In the genomic region with DNA sequence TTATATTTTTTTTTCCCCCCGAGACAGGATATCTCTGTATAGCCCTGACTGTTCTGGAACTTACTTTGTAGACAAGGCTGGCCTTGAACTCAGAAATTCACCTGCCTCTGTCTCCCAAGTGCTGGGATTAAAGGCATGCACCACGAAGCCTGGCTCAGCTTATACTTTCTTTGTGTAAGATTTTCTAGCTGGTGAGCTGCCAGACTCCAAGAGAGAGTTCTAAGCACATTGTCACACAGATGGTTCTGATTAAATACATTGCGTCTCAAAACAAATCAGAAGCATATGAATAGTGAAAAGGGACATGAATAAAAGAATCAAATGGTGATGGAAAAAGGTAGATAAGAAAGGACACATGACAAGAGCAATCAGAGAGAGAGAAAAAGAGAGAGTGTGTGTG, we compare ENCODE assay signal across 24 mouse cellular contexts.
DNase-seq lines count a peak whose midpoint lies in the region; ATAC-seq lines count a peak whose summit lies in the region.
"Had no signal": no experiment of that assay in that cellular context is flagged by ENCODE, and none has a peak within 500 bp of the region (broad histone marks: within the 10 kb centered on the region; RNA-seq: fewer than 3 reads in every experiment).

No protein-coding gene starts in this region.

- no peaks in the 10 kb centered on the region for H3K27me3 ChIP-seq in forebrain, embryonic 14.5 days (replicated peaks; ENCODE audit: control insufficient read depth, insufficient read depth, low read length)
- no peaks in the 10 kb centered on the region for H3K27me3 ChIP-seq in forebrain, embryonic 15.5 days
- H3K27me3 ChIP-seq: embryonic facial prominence, embryonic 13.5 days; heart, embryonic 15.5 days; hindbrain, embryonic 13.5 days; Patski had no signal

- no peak overlapping the region for H3K4me3 ChIP-seq in forebrain, embryonic 14.5 days (ENCODE audit: low read depth, low read length)
- H3K4me3 ChIP-seq in forebrain, embryonic 15.5 days: no peak overlapping the region
- H3K4me3 ChIP-seq: embryonic facial prominence, embryonic 13.5 days; heart, adult 2 months; heart, embryonic 15.5 days; hindbrain, embryonic 13.5 days had no signal

- no peak overlapping the region for H3K9ac ChIP-seq in forebrain, embryonic 14.5 days (ENCODE audit: low read length)
- H3K9ac ChIP-seq in forebrain, embryonic 15.5 days (replicated peaks): no peak overlapping the region
- H3K9ac ChIP-seq: embryonic facial prominence, embryonic 13.5 days; heart, embryonic 15.5 days; hindbrain, embryonic 13.5 days had no signal

- DNase-seq in forebrain, embryonic 14.5 days (ENCODE audit: low spot score): peak; percentile 44
- DNase-seq in 3T3-L1 (ENCODE audit: low read depth, low spot score) (peak; percentile 4), NIH3T3 (ENCODE audit: low read depth) (peak; percentile 15)
- peak; percentile 3 for DNase-seq in embryo, embryonic 11.5 days (ENCODE audit: low read depth, low spot score)
- DNase-seq in adrenal gland, postnatal 14 days: no peak
- no peak for DNase-seq in kidney, adult 9 months
- DNase-seq: adrenal gland, adult 2 months; adrenal gland, postnatal 36 days; B cell, adult 2 months; cerebellum, adult 18-20 months; cerebellum, postnatal 10 days; gastrocnemius, postnatal 14 days; heart, adult 2 months; heart, postnatal 14 days; kidney, adult 11 months had no signal

- no peaks in the 10 kb centered on the region for H3K36me3 ChIP-seq in forebrain, embryonic 14.5 days (ENCODE audit: control insufficient read depth, insufficient read depth, low read length)
- H3K36me3 ChIP-seq in forebrain, embryonic 15.5 days: no peaks in the 10 kb centered on the region
- H3K36me3 ChIP-seq: embryonic facial prominence, embryonic 13.5 days; heart, embryonic 15.5 days; hindbrain, embryonic 13.5 days had no signal

- ATAC-seq in forebrain, embryonic 14.5 days: no peak
- ATAC-seq in forebrain, embryonic 15.5 days (replicated peaks): no peak
- no peak for ATAC-seq in CD4-positive, CD25-positive, alpha-beta regulatory T cell, adult 4 months
- ATAC-seq: activated CD4-positive, CD25-positive, alpha-beta regulatory T cell, adult 4 months; hindbrain, postnatal 0 days; Patski had no signal

- H3K27ac ChIP-seq in forebrain, embryonic 14.5 days (ENCODE audit: low read depth, low read length): no peak overlapping the region
- no peak overlapping the region for H3K27ac ChIP-seq in forebrain, embryonic 15.5 days (replicated peaks)
- H3K27ac ChIP-seq: embryonic facial prominence, embryonic 13.5 days; heart, adult 2 months; heart, embryonic 15.5 days; hindbrain, embryonic 13.5 days; hindbrain, postnatal 0 days had no signal

- H3K4me1 ChIP-seq in forebrain, embryonic 14.5 days (ENCODE audit: control insufficient read depth, insufficient read depth, low read length): no peaks in the 10 kb centered on the region
- no peaks in the 10 kb centered on the region for H3K4me1 ChIP-seq in forebrain, embryonic 15.5 days
- H3K4me1 ChIP-seq: embryonic facial prominence, embryonic 13.5 days; heart, embryonic 15.5 days; hindbrain, embryonic 13.5 days had no signal

- 58% methylated on average over 3 of the region's 3 CpGs for WGBS in forebrain, embryonic 14.5 days
- WGBS in forebrain, embryonic 15.5 days: 46% methylated on average over 3 of the region's 3 CpGs

- H3K9me3 ChIP-seq in forebrain, embryonic 14.5 days (replicated peaks; ENCODE audit: control insufficient read depth, low read length): no peaks in the 10 kb centered on the region
- no peaks in the 10 kb centered on the region for H3K9me3 ChIP-seq in forebrain, embryonic 15.5 days
- H3K9me3 ChIP-seq: embryonic facial prominence, embryonic 13.5 days; heart, embryonic 15.5 days; hindbrain, embryonic 13.5 days had no signal

- no peak overlapping the region for H3K4me2 ChIP-seq in forebrain, embryonic 14.5 days (ENCODE audit: low read length)
- no peak overlapping the region for H3K4me2 ChIP-seq in forebrain, embryonic 15.5 days (replicated peaks)
- H3K4me2 ChIP-seq: embryonic facial prominence, embryonic 13.5 days; heart, embryonic 11.5 days; heart, embryonic 15.5 days; hindbrain, embryonic 13.5 days had no signal

Comparison
In these comparisons a context has a peak if more than half of its experiments do, and no peak if none do; other contexts are left out.
1. DNase-seq: peak in forebrain, embryonic 14.5 days (single experiment), 3T3-L1 (single experiment), NIH3T3 (single experiment) and embryo, embryonic 11.5 days (single experiment); none in adrenal gland, postnatal 14 days (single experiment) and kidney, adult 9 months (single experiment).